Mouse (Mus musculus): ENCODE measurements around the gene Paqr7.

Paqr7 gene

GRCm38 (mm10) chr4:134505303-134505789 is 8.8 kb downstream of the Paqr7 start:
- no peak for DNase-seq

GRCm38 (mm10) chr4:134505966-134506594 is 9.6 kb downstream of the Paqr7 start:
- no peak for DNase-seq

- peak; percentile 45 for DNase-seq
These were observed 10.2 kb downstream of the Paqr7 start for GRCm38 (mm10) chr4:134506713-134507112.

GRCm38 (mm10) chr4:134510396-134510795 is 13.9 kb downstream of the Paqr7 start:
- DNase-seq, result no peak

GRCm38 (mm10) chr4:134510845-134511411 is 14.4 kb downstream of the Paqr7 start, which contains the start of gene Aunip:
Gene Aunip (plus strand): TSS chr4:134510999.
- DNase-seq, result peak; percentile 83

GRCm38 (mm10) chr4:134511730-134512129 is 15.2 kb downstream of the Paqr7 start:
- no peak for DNase-seq

GRCm38 (mm10) chr4:134512798-134513197 is 16.3 kb downstream of the Paqr7 start:
- no peak for DNase-seq

- no peak for DNase-seq
These were observed 17.9 kb downstream of the Paqr7 start for GRCm38 (mm10) chr4:134514309-134514930.

- DNase-seq, result no peak
These were observed 19.1 kb downstream of the Paqr7 start for GRCm38 (mm10) chr4:134515614-134516013.

- peak; percentile 33 for DNase-seq
These were observed 20.5 kb downstream of the Paqr7 start for GRCm38 (mm10) chr4:134516981-134517380.

GRCm38 (mm10) chr4:134517719-134518118 is 21.2 kb downstream of the Paqr7 start:
- DNase-seq, result no peak

- DNase-seq, result no peak
These were observed 22.0 kb downstream of the Paqr7 start for GRCm38 (mm10) chr4:134518541-134518940.

- no peak for DNase-seq
These were observed 22.8 kb downstream of the Paqr7 start for GRCm38 (mm10) chr4:134519281-134519680.

- no peak for DNase-seq
These were observed 26.9 kb downstream of the Paqr7 start for GRCm38 (mm10) chr4:134523447-134523846.

GRCm38 (mm10) chr4:134525806-134526205 is 29.3 kb downstream of the Paqr7 start:
- no peak for DNase-seq

- DNase-seq, result no peak
These were observed 29.7 kb downstream of the Paqr7 start for GRCm38 (mm10) chr4:134526220-134526619.

- no peak for DNase-seq
These were observed 36.4 kb downstream of the Paqr7 start for GRCm38 (mm10) chr4:134532928-134533327.

- DNase-seq, result no peak
These were observed 36.9 kb downstream of the Paqr7 start for GRCm38 (mm10) chr4:134533421-134533820.

GRCm38 (mm10) chr4:134534124-134534886 is 37.8 kb downstream of the Paqr7 start:
- peak; percentile 61 for DNase-seq

- peak; percentile 98 for DNase-seq
These were observed 38.7 kb downstream of the Paqr7 start, which contains the start of gene Mtfr1l for GRCm38 (mm10) chr4:134534932-134535786. Gene Mtfr1l (minus strand): TSS chr4:134535387.

- DNase-seq, result peak; percentile 54
These were observed 39.3 kb downstream of the Paqr7 start for GRCm38 (mm10) chr4:134535787-134536151.

- peak; percentile 50 for DNase-seq
These were observed 42.6 kb downstream of the Paqr7 start for GRCm38 (mm10) chr4:134538997-134539580.
